Mouse (Mus musculus) midbrain, embryonic 13.5 days (tissue): ENCODE results near the gene Cuedc2. TPM values are rescaled to one million over a fixed set of nuclear protein-coding genes. Genes with fewer than 3 reads are reported as not detected.

Experiments
- ATAC-seq: fragments of 200-750 bp; cut with Nextera tagmentation; 2 replicates; pipeline ENCODE4 v1.8.0; 2017; ENCODE audit warnings: mild to moderate bottlenecking, moderate TSS enrichment, moderate library complexity
- H3K27ac ChIP-seq: fragments of 300-500 bp; sonication (generic); 2 replicates; pipeline ENCODE4 v1.5.1; 2015; ENCODE audit warnings: inconsistent platforms, mild to moderate bottlenecking, moderate library complexity
- H3K27me3 ChIP-seq: fragments of 300-500 bp; sonication (generic); 2 replicates; pipeline ENCODE4 v1.6.1; 2015; ENCODE audit warnings: mild to moderate bottlenecking, inconsistent platforms
- H3K36me3 ChIP-seq: fragments of 300-500 bp; sonication (generic); 2 replicates; pipeline ENCODE4 v1.6.1; 2015; ENCODE audit warnings: mild to moderate bottlenecking, inconsistent platforms
- H3K4me1 ChIP-seq: fragments of 300-500 bp; sonication (generic); replicated peaks from 2 replicates; pipeline ENCODE4 v1.6.1; 2015; ENCODE audit warnings: inconsistent platforms
- H3K4me2 ChIP-seq: fragments of 300-500 bp; sonication (generic); replicated peaks from 2 replicates; pipeline ENCODE4 v1.6.1; 2015; ENCODE audit warnings: moderate library complexity, mild to moderate bottlenecking, inconsistent platforms
- H3K4me3 ChIP-seq: fragments of 300-500 bp; sonication (generic); replicated peaks from 2 replicates; pipeline ENCODE4 v1.5.1; 2015; ENCODE audit warnings: mild to moderate bottlenecking, inconsistent platforms
- H3K9ac ChIP-seq: fragments of 300-500 bp; sonication (generic); replicated peaks from 2 replicates; pipeline ENCODE4 v1.6.1; 2015; ENCODE audit warnings: mild to moderate bottlenecking, inconsistent platforms
- H3K9me3 ChIP-seq: fragments of 300-500 bp; sonication (generic); 2 replicates; pipeline ENCODE4 v1.6.1; 2016; ENCODE audit warnings: mild to moderate bottlenecking, inconsistent platforms
- WGBS: fragments of 180-500 bp; shearing (Covaris S2); methylation state at CpG from one replicate; pipeline ENCODE4 v1.1.7; 2015; 5-methylcytosine and 5-hydroxymethylcytosine counted together
- microRNA counts: library from miRNA; unstranded; fragments of <30 nt; microRNA quantifications from one replicate; lab custom pipeline; 2016
- microRNA-seq: library from miRNA; unstranded; fragments of <30 nt; microRNA quantifications from one replicate; pipeline ENCODE4, GENCODE M21; 2016
- polyA plus RNA-seq: library from polyadenylated mRNA; unstranded; fragments of >200 nt; fragmentation: Nextera tagmentation; extraction: Ambion mirVana; gene quantifications from 2 replicates; pipeline ENCODE4 v1.2.1, GENCODE M21; 2015

Cuedc2 gene
- polyA plus RNA-seq, 1 experiment from 2014 or later = 290 TPM

GRCm38 (mm10) chr19:46300294-46301045 is 38.0 kb downstream of the Cuedc2 start:
- 35% methylated on average over 8 of the region's 8 CpGs for WGBS
- ATAC-seq = no peak
- Histone ChIP-seq H3K27ac (no peak overlapping the region), H3K4me3 (no peak overlapping the region), H3K27me3 (peaks cover 16% of the 10 kb centered on the region), H3K4me2 (no peak overlapping the region), H3K9ac (no peak overlapping the region), H3K9me3 (no peaks in the 10 kb centered on the region), H3K36me3 (no peaks in the 10 kb centered on the region), H3K4me1 (peaks cover 14% of the 10 kb centered on the region)

GRCm38 (mm10) chr19:46296938-46297337 is 41.6 kb downstream of the Cuedc2 start:
- 73% methylated on average over 4 of the region's 4 CpGs for WGBS
- Histone ChIP-seq H3K36me3 (no peaks in the 10 kb centered on the region), H3K27me3 (peaks cover 4% of the 10 kb centered on the region; the same call in 1 of the 2 replicates), H3K9ac (no peak overlapping the region), H3K9me3 (no peaks in the 10 kb centered on the region), H3K4me3 (no peak overlapping the region), H3K27ac (no peak overlapping the region), H3K4me2 (no peak overlapping the region), H3K4me1 (no peaks in the 10 kb centered on the region)
- no peak for ATAC-seq

- H3K9ac ChIP-seq = no peak overlapping the region
- H3K4me2 ChIP-seq = no peak overlapping the region
- no peaks in the 10 kb centered on the region for H3K4me1 ChIP-seq
- H3K9me3 ChIP-seq = no peaks in the 10 kb centered on the region
- H3K4me3 ChIP-seq = no peak overlapping the region
- no peak overlapping the region for H3K27ac ChIP-seq
- H3K27me3 ChIP-seq = no peaks in the 10 kb centered on the region; the same call in 1 of the 2 replicates
- H3K36me3 ChIP-seq = peaks cover 22% of the 10 kb centered on the region
- 73% methylated on average over 12 of the region's 12 CpGs for WGBS
- no peak for ATAC-seq
Observed at GRCm38 (mm10) chr19:46290535-46291105, 47.9 kb downstream of the Cuedc2 start.

- H3K36me3 ChIP-seq = peaks cover 53% of the 10 kb centered on the region
- H3K27me3 ChIP-seq = no peaks in the 10 kb centered on the region
- no peak for ATAC-seq
- H3K4me1 ChIP-seq = no peaks in the 10 kb centered on the region
- no peaks in the 10 kb centered on the region for H3K9me3 ChIP-seq
- WGBS = 89% methylated on average over 3 of the region's 3 CpGs
- no peak overlapping the region for H3K9ac ChIP-seq
- no peak overlapping the region for H3K4me2 ChIP-seq
- H3K27ac ChIP-seq = no peak overlapping the region
- no peak overlapping the region for H3K4me3 ChIP-seq
Observed at GRCm38 (mm10) chr19:46287566-46287965, 50.9 kb downstream of the Cuedc2 start.

- Histone ChIP-seq H3K27me3 (no peaks in the 10 kb centered on the region), H3K4me3 (no peak overlapping the region), H3K4me1 (no peaks in the 10 kb centered on the region), H3K36me3 (peaks cover 59% of the 10 kb centered on the region), H3K27ac (no peak overlapping the region), H3K4me2 (no peak overlapping the region), H3K9ac (no peak overlapping the region), H3K9me3 (no peaks in the 10 kb centered on the region)
- ATAC-seq = no peak
- 91% methylated on average over 3 of the region's 3 CpGs for WGBS
Observed at GRCm38 (mm10) chr19:46286926-46287325, 51.6 kb downstream of the Cuedc2 start.

GRCm38 (mm10) chr19:46286047-46286446 is 52.5 kb downstream of the Cuedc2 start:
- peaks cover 68% of the 10 kb centered on the region for H3K36me3 ChIP-seq

GRCm38 (mm10) chr19:46285631-46286030 is 52.9 kb downstream of the Cuedc2 start:
- 80% methylated on average over 7 of the region's 7 CpGs for WGBS
- Histone ChIP-seq H3K9me3 (no peaks in the 10 kb centered on the region), H3K4me1 (no peaks in the 10 kb centered on the region), H3K27me3 (no peaks in the 10 kb centered on the region), H3K27ac (no peak overlapping the region), H3K36me3 (peaks cover 72% of the 10 kb centered on the region), H3K9ac (no peak overlapping the region), H3K4me2 (no peak overlapping the region), H3K4me3 (no peak overlapping the region)
- no peak for ATAC-seq

More at GRCm38 (mm10) chr19:46286047-46286446, 52.5 kb downstream of the Cuedc2 start:
- H3K4me3 ChIP-seq = no peak overlapping the region
- H3K27ac ChIP-seq = no peak overlapping the region
- no peaks in the 10 kb centered on the region for H3K9me3 ChIP-seq
- WGBS = 98% methylated on average over 6 of the region's 6 CpGs
- H3K9ac ChIP-seq = no peak overlapping the region
- H3K27me3 ChIP-seq = no peaks in the 10 kb centered on the region
- no peak for ATAC-seq
- no peak overlapping the region for H3K4me2 ChIP-seq
- no peaks in the 10 kb centered on the region for H3K4me1 ChIP-seq

- Histone ChIP-seq H3K4me2 (no peak overlapping the region), H3K9ac (no peak overlapping the region), H3K4me3 (no peak overlapping the region), H3K27me3 (no peaks in the 10 kb centered on the region), H3K4me1 (no peaks in the 10 kb centered on the region), H3K9me3 (no peaks in the 10 kb centered on the region), H3K36me3 (peaks cover 82% of the 10 kb centered on the region), H3K27ac (no peak overlapping the region)
- ATAC-seq = no peak
- WGBS = 91% methylated on average over 4 of the region's 4 CpGs
Observed at GRCm38 (mm10) chr19:46284686-46285085, 53.8 kb downstream of the Cuedc2 start.

GRCm38 (mm10) chr19:46282081-46282849 is 56.2 kb downstream of the Cuedc2 start:
- Histone ChIP-seq H3K4me1 (no peaks in the 10 kb centered on the region), H3K27me3 (no peaks in the 10 kb centered on the region), H3K27ac (no peak overlapping the region), H3K9ac (no peak overlapping the region), H3K9me3 (no peaks in the 10 kb centered on the region), H3K4me3 (no peak overlapping the region), H3K4me2 (no peak overlapping the region), H3K36me3 (peaks cover 92% of the 10 kb centered on the region)
- WGBS = 96% methylated on average over 11 of the region's 11 CpGs
- no peak for ATAC-seq

MicroRNA genes within 50 kb of the gene (microRNA counts, 519-probe panel; counts per million panel counts)
- microRNA mmu-miR-146b (lab: Ali Mortazavi, UCI) = 110 counts per million, percentile 56 among the panel's probes with 10 or more counts

Small RNA genes within 50 kb of the gene (microRNA-seq; reads per million reads assigned to microRNA genes)
- 1.9 reads per million for gene Mir146b

Other genes with a start within 250 kb of the Cuedc2 start
- 1.1 TPM in 1 of 2 replicates, not detected in the other for gene Elovl3, start 206.8 kb downstream of the Cuedc2 start, polyA plus RNA-seq
- gene Pitx3, start 190.4 kb downstream of the Cuedc2 start, polyA plus RNA-seq = 1.6 and 9.9 TPM in 2 replicates
- gene Gbf1, start 186.2 kb downstream of the Cuedc2 start, polyA plus RNA-seq = 68.2 and 70.5 TPM in 2 replicates
- 1.8 and 2.3 TPM in 2 replicates for gene Nfkb2, start 34.4 kb downstream of the Cuedc2 start, polyA plus RNA-seq
- gene Psd, start 11.5 kb downstream of the Cuedc2 start, polyA plus RNA-seq = 61.7 and 69.0 TPM in 2 replicates
- gene Fbxl15, start 10.5 kb downstream of the Cuedc2 start, polyA plus RNA-seq = 40.8 and 44.2 TPM in 2 replicates
- 7.8 and 9.2 TPM in 2 replicates for gene Mfsd13a, start 2.4 kb upstream of the Cuedc2 start, polyA plus RNA-seq
- 1.7 TPM in 2 replicates for gene 2310034G01Rik, start 11.6 kb upstream of the Cuedc2 start, polyA plus RNA-seq
- gene Actr1a, start 57.0 kb upstream of the Cuedc2 start, polyA plus RNA-seq = 331 and 333 TPM in 2 replicates
- gene Sufu, start 58.2 kb upstream of the Cuedc2 start, polyA plus RNA-seq = 27.7 and 28.6 TPM in 2 replicates
- gene Trim8, start 163.0 kb upstream of the Cuedc2 start, polyA plus RNA-seq = 27.7 and 33.0 TPM in 2 replicates
- gene Arl3, start 234.5 kb upstream of the Cuedc2 start, polyA plus RNA-seq = 226 and 238 TPM in 2 replicates
- 10.3 and 11.9 TPM in 2 replicates for gene Sfxn2, start 234.7 kb upstream of the Cuedc2 start, polyA plus RNA-seq